Mouse (Mus musculus): ENCODE data around the gene Usp2.

Gene Usp2

DNA sequence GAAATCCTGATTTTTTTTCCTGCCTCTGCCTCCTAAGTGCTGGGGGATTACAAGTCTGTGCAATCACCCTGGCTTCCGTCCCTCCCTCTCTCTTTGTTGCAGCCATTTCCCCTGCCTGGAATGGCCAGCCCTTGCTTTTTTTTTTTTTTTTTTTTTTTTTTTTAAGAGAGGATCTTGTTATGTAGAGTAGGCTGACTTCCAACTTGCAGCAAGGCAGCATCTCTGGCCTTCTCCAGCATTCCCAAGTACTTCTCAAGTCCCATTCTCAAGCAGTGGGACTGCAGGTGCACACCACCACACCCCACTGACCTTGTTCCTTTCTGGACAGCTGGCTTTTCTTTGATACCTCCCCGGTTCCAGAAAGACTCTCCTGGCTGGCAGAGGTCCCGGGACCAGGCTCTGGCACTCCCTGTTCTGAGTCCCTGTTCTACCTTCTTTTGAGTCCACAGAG is 60.6 kb downstream of the Usp2 start:
- DNase-seq = peak; percentile 54

GRCm38 (mm10) chr9:44129633-44130032 is 62.8 kb downstream of the Usp2 start:
- no peak for DNase-seq

DNA sequence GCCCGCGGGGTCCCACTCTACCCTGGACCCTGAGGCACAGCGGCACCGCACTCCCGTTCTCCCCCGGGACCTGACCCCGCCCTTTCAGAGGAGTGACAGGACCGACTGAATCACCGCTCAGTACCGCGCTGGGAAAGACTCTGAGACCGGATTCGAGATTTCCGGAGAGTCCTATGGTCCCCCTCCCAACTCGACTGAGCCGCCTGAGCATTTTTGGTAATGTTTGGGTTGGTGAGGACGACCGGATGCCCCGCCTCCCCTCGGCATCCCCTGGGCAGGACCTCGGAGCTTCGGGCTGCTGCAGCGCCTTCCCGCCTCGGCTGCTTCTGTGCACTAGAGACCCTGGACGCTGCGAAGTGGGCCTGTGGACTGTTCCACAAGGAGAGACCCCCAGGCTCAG is 63.2 kb downstream of the Usp2 start:
- peak; percentile 91 for DNase-seq

DNA sequence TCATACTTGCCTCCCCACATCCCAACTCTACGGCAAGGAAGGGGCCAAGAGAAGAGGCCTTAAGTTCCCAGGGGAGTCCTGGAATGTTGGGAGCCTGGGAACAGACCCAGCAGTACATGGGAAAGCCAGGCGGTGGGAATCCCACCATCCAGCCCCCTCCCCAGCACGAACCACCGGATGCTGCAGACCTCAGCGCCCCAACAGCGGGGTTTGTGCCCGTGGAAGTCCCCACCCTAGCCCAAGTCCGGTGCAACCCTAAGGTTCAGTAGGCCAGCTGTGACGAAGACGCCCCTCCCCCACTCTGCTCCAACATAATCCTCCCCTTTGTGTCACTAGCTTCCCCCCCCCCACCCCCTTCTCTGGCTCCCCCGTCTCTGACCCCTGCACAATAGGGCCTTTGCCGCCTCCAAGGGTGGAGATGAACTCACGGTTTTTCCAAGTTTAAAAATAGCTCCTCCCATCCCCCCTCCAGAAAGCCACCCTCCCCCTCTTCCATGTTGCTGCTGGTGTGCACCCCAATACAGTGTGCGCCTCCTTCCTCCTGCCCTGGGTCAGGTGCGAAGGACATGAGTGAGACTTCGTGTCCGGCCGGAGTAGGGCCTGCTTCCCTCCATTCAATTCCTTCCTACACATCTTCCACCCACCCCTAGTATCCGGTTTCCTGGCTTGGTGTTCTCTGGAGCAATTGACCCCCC is 63.9 kb downstream of the Usp2 start:
- DNase-seq = peak; percentile 77

DNA sequence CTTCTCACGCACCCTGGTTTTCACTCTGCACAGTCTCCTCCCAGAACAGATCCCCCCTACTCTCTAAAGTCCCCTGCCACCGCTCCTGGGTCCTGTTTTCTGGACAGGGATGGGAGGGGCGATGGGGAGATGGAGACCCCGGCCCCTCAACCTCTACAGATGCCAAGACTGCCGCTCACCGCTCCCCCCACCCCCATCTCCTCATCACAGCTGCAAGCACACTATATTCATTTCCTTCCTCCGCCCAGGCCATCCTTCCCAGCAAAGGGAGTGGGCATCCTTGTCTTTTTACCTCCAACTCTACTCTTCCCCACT is 64.4 kb downstream of the Usp2 start:
- DNase-seq = no peak

- no peak for DNase-seq
These were observed 65.4 kb downstream of the Usp2 start for GRCm38 (mm10) chr9:44132200-44132599.

GRCm38 (mm10) chr9:44133287-44133686 is 66.5 kb downstream of the Usp2 start:
- DNase-seq = no peak

GRCm38 (mm10) chr9:44134101-44134850 is 67.5 kb downstream of the Usp2 start, which contains the start of gene Mcam:
Mcam (plus strand) TSS chr9:44134469.
- DNase-seq = peak; percentile 86

- peak; percentile 78 for DNase-seq
These were observed 68.3 kb downstream of the Usp2 start for GRCm38 (mm10) chr9:44134851-44135730.

DNA sequence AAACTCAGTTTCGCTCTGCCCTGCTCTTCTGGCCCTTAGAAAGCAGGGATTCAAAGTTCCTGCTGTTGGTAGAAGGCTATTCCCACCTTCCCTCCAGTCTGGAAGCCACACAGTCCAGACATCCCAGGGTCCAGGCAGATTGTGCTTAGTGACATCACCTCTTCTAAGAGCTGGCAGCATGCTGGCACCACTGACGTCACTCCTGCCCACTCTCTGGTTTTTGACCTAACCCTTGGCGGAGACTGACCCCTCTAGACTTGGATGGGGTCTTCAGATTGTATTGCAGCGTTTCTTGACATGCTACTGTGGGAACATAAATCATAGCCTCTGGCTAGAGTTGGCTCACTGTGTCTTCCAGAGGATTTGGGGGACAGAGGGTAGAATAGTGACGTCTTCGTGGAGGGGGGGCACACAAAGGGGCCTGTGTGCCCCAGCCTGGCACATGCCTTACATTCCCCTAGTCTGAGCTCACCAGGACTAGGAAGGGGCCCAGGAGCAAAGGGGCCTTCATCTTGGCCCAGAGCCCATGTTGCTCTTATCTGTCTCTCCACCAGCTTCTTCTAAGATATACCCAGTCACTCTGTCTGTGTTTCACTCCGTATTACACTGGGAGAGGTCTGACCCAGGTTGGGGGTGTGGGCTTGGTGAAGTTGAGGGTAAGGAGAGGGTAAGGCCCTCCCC is 69.0 kb downstream of the Usp2 start:
- DNase-seq = no peak

DNA sequence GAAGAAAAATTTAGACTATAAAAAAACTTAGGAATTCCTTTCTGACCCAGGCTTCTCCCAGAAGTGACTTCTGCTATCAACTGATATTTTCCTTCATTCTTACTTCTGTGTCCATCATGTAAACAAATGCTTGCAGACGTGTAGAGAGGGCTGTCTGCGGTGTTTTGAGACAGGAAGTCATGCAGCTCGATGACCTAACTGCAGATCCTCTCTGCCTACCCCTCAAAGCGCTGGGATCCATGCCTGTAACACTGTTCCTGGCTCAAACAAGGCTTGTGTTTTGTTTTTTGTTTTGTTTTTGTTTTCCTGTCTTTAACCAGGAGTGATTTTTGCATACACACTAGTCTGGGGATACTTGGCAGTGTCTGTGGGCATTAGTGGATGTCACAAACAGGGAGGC is 71.0 kb downstream of the Usp2 start:
- DNase-seq = no peak

- no peak for DNase-seq
These were observed 75.1 kb downstream of the Usp2 start for GRCm38 (mm10) chr9:44141951-44142350.

GRCm38 (mm10) chr9:44143421-44143820 is 76.6 kb downstream of the Usp2 start:
- DNase-seq = no peak

DNA sequence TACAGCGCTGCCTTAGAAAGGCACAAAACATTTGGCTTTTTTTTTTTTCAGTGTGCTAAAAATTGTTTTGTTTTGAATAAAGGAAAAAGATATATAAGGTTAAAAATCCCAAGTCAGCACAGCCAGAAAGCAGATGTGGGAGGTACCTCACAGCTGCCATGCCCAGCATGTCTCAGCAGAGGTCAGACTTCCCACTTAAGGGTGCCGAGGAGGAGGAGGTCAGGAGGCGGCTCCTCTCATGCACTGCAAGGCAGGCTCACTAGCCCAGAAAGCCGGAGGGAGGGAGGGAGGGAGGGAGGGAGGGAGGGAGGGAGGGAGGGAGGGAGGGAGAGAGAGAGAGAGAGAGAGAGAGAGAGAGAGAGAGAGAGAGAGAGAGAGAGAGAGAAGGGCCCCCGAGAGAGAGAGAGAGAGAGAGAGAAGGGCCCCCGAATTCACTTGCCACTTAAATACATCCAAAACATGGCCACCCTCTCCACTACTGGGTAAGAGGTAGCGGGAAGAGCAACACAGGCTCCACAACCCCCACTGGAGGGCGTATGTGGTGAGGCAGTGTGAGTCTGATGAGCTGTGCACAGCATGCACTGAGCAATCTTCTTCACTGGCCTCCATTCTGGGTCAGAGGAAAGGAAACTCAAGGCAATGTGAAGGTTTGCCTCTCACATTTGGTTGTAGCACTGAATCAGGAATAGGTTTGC is 77.3 kb downstream of the Usp2 start:
- DNase-seq = peak; percentile 66

DNA sequence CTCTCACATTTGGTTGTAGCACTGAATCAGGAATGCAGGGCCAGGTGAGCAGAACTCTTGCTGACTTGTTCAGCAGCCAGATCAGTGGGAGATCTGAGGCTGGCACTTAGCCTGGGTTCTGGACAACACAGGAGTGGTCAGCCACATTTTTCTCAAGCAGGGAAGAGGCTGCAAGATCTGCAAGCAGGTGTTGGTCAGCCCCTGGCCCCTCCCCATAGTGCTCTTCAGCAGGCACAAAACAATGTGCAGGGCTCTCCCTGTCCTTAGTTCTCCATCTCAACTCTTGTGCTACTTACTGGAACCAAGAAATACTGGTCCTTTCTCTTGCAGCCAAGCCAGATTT is 77.9 kb downstream of the Usp2 start:
- DNase-seq = no peak

Data from kidney, postnatal 14 days (tissue).